Mouse (Mus musculus): Measurements from ENCODE around the gene S1pr2. TPM values are rescaled to one million over a fixed set of nuclear protein-coding genes. Genes with fewer than 3 reads are reported as not detected.

S1pr2 gene
- polyA plus RNA-seq, 1 experiment from 2014 or later = 61.8 TPM

GRCm38 (mm10) chr9:20965606-20966005, 11.0 kb downstream of the S1pr2 start:
- Histone ChIP-seq H3K9me3 (replicated peaks) (no peaks in the 10 kb centered on the region), H3K4me1 (peaks cover 15% of the 10 kb centered on the region; the same call in 1 of the 2 replicates), H3K27me3 (no peaks in the 10 kb centered on the region), H3K36me3 (peaks cover 61% of the 10 kb centered on the region), H3K9ac (no peak overlapping the region), H3K4me2 (replicated peaks) (no peak overlapping the region), H3K4me3 (replicated peaks) (no peak overlapping the region), H3K27ac (replicated peaks) (no peak overlapping the region)
- WGBS = 86% methylated on average over 4 of the region's 4 CpGs
- no peak for ATAC-seq (ENCODE audit: insufficient number of reproducible peaks, low FRiP score, low TSS enrichment, low read depth)

DNA sequence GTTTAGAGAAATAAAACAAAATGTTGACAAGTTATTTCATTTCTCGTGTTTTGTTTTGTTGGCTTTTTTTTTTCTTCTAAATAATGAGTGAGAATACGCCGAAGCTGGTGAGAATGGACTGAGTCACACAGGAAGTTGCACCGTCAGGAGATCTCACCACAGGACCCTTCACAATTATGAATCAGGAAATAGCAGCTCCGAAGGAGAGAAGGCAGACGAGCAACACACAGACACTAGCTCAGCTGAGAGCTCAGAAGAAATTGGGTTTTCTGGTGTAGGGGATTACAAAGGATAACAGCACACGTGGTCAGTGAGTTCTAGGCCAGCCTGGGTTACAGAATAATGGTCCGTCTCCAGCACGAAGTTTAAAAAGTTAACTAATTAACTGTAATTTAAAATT, 15.0 kb downstream of the S1pr2 start:
- 0 out of 2 replicates have a peak, but pooled peaks cover 3% of the 10 kb centered on the region for H3K4me1 ChIP-seq
- no peak overlapping the region for H3K4me3 ChIP-seq (replicated peaks)
- no peaks in the 10 kb centered on the region for H3K9me3 ChIP-seq (replicated peaks)
- H3K9ac ChIP-seq = no peak overlapping the region
- H3K27me3 ChIP-seq = no peaks in the 10 kb centered on the region
- no peak overlapping the region for H3K27ac ChIP-seq (replicated peaks)
- H3K36me3 ChIP-seq = peaks cover 29% of the 10 kb centered on the region
- H3K4me2 ChIP-seq (replicated peaks) = no peak overlapping the region
- no peak for ATAC-seq (ENCODE audit: insufficient number of reproducible peaks, low FRiP score, low TSS enrichment, low read depth)
- WGBS = 65% methylated on average over 9 of the region's 9 CpGs

DNA sequence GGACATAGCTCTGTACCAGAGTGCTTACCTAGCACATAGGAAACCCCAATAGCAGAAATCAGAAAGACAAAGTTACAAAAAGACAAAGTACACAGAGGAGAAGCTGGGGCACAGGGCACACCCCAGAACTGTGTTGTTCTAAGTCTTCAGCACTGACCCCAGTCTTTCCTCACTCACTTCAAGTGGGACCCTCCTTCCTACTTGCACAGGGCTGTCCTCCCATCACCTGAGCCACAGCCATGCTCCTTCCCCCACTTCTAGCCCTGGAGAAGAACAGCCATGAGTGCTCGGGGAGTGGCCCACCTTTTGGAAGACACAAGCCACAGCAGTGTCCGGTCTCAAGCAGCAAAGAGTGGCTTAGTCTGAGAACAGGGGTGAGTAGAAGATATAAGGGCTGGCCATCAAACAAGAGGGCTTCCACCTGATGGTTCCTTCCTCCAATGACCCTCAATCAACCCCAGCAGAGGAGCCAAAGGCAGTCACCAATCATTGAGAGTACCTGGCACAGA, 17.1 kb downstream of the S1pr2 start, which contains the start of gene Dnmt1:
Gene Dnmt1 (minus strand): TSS at position 459 of the 509 bp plus-strand sequence.
- no peak within 1 kb of the TSS for H3K9ac ChIP-seq
- peaks cover 10% of the 10 kb centered on the region; the same call in 1 of the 2 replicates for H3K36me3 ChIP-seq
- H3K4me3 ChIP-seq (replicated peaks) = no peak within 1 kb of the TSS
- H3K27me3 ChIP-seq = no peaks in the 10 kb centered on the region
- ATAC-seq (ENCODE audit: insufficient number of reproducible peaks, low FRiP score, low TSS enrichment, low read depth) = no peak
- WGBS = 88% methylated on average over 2 of the region's 2 CpGs
- H3K4me1 ChIP-seq = no peaks in the 10 kb centered on the region
- H3K27ac ChIP-seq (replicated peaks) = no peak within 1 kb of the TSS
- no peaks in the 10 kb centered on the region for H3K9me3 ChIP-seq (replicated peaks)
- no peak within 1 kb of the TSS for H3K4me2 ChIP-seq (replicated peaks)

DNA sequence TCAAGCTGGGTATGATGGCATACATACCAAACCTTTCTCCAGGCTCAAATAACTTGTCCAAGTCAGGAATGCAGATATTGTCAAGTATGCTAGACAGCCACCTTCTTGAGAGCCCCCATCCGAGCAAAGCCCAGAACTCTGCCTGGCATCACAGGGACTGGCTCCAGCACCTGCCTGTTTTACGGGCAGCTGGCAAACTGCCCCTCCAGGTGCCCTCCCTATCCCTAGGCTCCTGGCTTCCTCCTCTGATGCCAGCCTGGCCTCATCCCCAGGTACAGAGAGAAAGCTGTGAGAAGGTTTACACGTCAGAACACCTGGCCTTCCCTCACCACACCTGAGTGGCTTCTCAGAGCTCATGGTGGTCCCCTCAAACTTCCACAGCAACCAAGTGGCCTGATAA, 19.6 kb downstream of the S1pr2 start:
- Histone ChIP-seq H3K27me3 (no peaks in the 10 kb centered on the region), H3K4me2 (replicated peaks) (no peak overlapping the region), H3K27ac (replicated peaks) (no peak overlapping the region), H3K9me3 (replicated peaks) (no peaks in the 10 kb centered on the region), H3K9ac (no peak overlapping the region), H3K4me1 (no peaks in the 10 kb centered on the region; the same call in 1 of the 2 replicates), H3K4me3 (replicated peaks) (no peak overlapping the region), H3K36me3 (no peaks in the 10 kb centered on the region)
- WGBS = 72% methylated on average over 3 of the region's 3 CpGs
- no peak for ATAC-seq (ENCODE audit: insufficient number of reproducible peaks, low FRiP score, low TSS enrichment, low read depth)

DNA sequence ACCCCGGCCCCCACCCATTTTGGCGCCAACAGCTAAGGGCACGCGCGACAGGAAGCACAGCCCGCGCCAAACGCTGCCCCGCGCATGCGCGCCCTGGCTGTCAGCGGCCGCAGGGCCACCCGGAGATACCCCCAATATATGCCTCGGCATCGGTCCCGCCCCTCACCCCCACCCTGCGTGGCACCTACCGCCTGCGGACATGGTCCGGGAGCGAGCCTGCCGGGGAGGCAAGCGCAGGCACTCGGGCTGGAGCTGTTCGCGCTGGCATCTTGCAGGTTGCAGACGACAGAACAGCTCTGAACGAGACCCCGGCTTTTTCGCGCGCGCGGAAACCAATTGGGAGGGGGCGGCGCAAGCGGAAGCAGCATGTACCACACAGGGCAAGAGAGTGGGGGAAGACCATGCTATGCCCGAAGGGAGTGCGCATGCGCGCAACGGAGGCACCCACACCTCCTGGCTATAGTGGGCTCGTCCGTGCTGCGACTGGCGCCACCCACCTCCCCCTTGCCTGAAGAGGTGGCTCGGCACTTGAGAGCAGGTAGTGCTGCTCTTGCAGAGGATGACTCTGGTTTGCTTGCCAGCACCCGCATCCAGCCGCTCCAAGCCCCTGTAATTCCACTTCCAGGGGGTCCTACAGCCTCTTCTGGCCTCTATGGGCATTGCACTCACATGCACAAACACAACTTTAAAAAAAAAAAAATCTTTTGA, 23.9 kb downstream of the S1pr2 start:
- Histone ChIP-seq H3K27me3 (no peaks in the 10 kb centered on the region), H3K36me3 (no peaks in the 10 kb centered on the region), H3K9me3 (replicated peaks) (no peaks in the 10 kb centered on the region), H3K4me1 (peaks cover 16% of the 10 kb centered on the region), H3K27ac (replicated peaks) (peak overlapping the region; percentile 95), H3K4me3 (replicated peaks) (peak overlapping the region; percentile 93), H3K9ac (peak overlapping the region; percentile 73), H3K4me2 (replicated peaks) (peak overlapping the region; percentile 77)
- peak; percentile 97 for ATAC-seq (ENCODE audit: insufficient number of reproducible peaks, low FRiP score, low TSS enrichment, low read depth)
- WGBS = under 1% methylated on average over 51 of the region's 51 CpGs

- Histone ChIP-seq H3K9ac (peak overlapping the region; percentile 73), H3K4me2 (replicated peaks) (peak overlapping the region; percentile 77), H3K36me3 (no peaks in the 10 kb centered on the region), H3K27ac (replicated peaks) (peak overlapping the region; percentile 95), H3K27me3 (no peaks in the 10 kb centered on the region), H3K9me3 (replicated peaks) (no peaks in the 10 kb centered on the region), H3K4me3 (replicated peaks) (peak overlapping the region; percentile 93), H3K4me1 (peaks cover 16% of the 10 kb centered on the region)
- WGBS = 1% methylated on average over 16 of the region's 17 CpGs
- peak; percentile 55 for ATAC-seq (ENCODE audit: insufficient number of reproducible peaks, low FRiP score, low TSS enrichment, low read depth)
Observed at GRCm38 (mm10) chr9:20951966-20952519, 24.5 kb downstream of the S1pr2 start.

DNA sequence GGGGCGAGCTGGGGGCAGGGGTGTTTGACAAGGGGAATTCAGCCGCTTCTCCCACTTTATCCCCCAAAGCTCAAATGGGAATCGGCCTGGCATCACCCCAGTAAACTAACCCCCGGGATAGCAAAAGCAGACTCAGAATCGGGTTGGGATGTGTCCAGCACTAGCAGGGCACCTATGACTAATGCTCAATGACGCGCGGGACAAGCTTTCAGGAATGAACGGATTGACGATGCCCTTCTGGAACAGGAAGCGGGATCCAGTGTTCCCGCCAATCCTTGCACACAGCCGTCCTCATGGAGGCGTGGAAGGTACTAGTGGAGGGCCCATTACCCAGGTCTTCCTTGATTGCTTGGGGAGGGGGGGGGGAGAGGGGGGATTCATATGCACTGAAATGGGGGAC, 25.1 kb downstream of the S1pr2 start:
- Histone ChIP-seq H3K9me3 (replicated peaks) (no peaks in the 10 kb centered on the region), H3K9ac (peak overlapping the region; percentile 73), H3K27me3 (no peaks in the 10 kb centered on the region), H3K27ac (replicated peaks) (peak overlapping the region; percentile 95), H3K36me3 (no peaks in the 10 kb centered on the region; the same call in 1 of the 2 replicates), H3K4me3 (replicated peaks) (peak overlapping the region; percentile 93), H3K4me2 (replicated peaks) (peak overlapping the region; percentile 77), H3K4me1 (peaks cover 22% of the 10 kb centered on the region)
- WGBS = 5% methylated on average over 14 of the region's 14 CpGs
- no peak for ATAC-seq (ENCODE audit: insufficient number of reproducible peaks, low FRiP score, low TSS enrichment, low read depth)

DNA sequence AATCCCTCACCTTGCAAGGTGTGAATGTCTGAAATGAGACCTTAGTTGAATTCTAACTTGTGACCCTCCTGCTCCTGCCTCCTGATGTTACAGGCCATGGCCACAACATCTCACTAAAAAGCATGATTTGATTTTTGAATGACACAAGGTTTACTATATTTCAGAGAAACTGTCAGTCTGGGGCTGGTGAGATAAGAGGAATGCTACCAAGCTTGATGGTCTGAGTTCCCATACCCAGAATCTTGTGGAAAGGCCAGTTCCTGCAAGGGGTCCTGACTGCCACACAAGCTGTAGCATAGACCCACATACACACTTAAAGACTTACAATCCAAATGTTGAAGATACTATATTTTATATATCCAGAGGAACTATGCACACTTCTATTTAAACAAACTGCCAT, 26.2 kb downstream of the S1pr2 start:
- no peak for ATAC-seq (ENCODE audit: insufficient number of reproducible peaks, low FRiP score, low TSS enrichment, low read depth)
- Histone ChIP-seq H3K9me3 (replicated peaks) (no peaks in the 10 kb centered on the region), H3K9ac (no peak overlapping the region), H3K4me3 (replicated peaks) (peak overlapping the region; percentile 93; the same call in 1 of the 2 replicates), H3K4me2 (replicated peaks) (peak overlapping the region; percentile 77; the same call in 1 of the 2 replicates), H3K27me3 (no peaks in the 10 kb centered on the region), H3K36me3 (no peaks in the 10 kb centered on the region; the same call in 1 of the 2 replicates), H3K4me1 (peaks cover 32% of the 10 kb centered on the region), H3K27ac (replicated peaks) (no peak overlapping the region)

DNA sequence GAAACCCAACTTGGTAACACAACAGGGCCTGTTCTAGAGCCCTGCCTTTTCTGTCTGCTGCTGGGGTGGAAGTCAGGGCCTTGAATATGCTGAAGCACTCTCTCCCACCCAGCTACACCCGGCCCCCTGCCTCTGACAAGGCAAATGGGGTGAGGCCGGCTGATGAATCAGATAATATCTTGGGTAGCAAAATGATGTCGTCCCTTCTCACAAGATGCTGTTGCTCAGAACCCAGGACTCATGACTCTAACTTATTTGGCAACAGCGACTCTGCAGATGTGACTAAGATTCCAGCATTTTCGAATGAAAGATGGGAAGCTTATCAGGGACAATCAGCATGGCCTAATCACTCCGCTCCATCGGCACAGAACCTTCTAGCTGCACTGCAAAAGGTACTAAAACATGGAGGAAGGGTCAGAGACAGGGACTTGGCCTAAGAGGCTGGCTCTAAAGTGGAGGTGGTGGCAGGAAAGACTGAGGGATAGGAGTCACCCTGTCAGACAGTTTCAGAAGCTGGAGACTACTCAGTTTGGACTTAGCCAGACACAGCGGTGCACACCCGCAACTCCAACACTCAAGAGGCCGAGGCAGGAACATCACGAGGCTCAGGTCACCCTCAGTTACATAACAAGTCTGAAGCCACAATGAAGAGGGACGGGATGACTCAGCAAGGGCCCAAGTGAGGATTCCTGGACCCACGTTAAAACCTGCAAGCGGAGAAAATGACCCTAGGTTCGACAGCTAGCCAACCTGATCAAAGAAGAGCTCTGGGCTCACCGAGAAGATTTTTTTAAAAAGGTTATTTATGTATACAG, 30.3 kb downstream of the S1pr2 start:
- Histone ChIP-seq H3K36me3 (peaks cover 8% of the 10 kb centered on the region), H3K9ac (no peak overlapping the region), H3K9me3 (replicated peaks) (no peaks in the 10 kb centered on the region), H3K27ac (replicated peaks) (peak overlapping the region; percentile 49; the same call in 1 of the 2 replicates), H3K4me3 (replicated peaks) (no peak overlapping the region), H3K27me3 (no peaks in the 10 kb centered on the region), H3K4me2 (replicated peaks) (no peak overlapping the region), H3K4me1 (peaks cover 48% of the 10 kb centered on the region)
- no peak for ATAC-seq (ENCODE audit: insufficient number of reproducible peaks, low FRiP score, low TSS enrichment, low read depth)
- 72% methylated on average over 16 of the region's 16 CpGs for WGBS

GRCm38 (mm10) chr9:20944697-20945370, 31.7 kb downstream of the S1pr2 start:
- no peak for ATAC-seq (ENCODE audit: insufficient number of reproducible peaks, low FRiP score, low TSS enrichment, low read depth)
- no peak overlapping the region for H3K9ac ChIP-seq

More at GRCm38 (mm10) chr9:20944697-20945370, 31.7 kb downstream of the S1pr2 start:
- no peak overlapping the region for H3K4me2 ChIP-seq (replicated peaks)
- no peaks in the 10 kb centered on the region for H3K9me3 ChIP-seq (replicated peaks)
- H3K4me1 ChIP-seq = peaks cover 38% of the 10 kb centered on the region
- peaks cover 22% of the 10 kb centered on the region for H3K36me3 ChIP-seq
- H3K27ac ChIP-seq (replicated peaks) = peak overlapping the region; percentile 73
- WGBS = 38% methylated on average over 4 of the region's 4 CpGs
- no peak overlapping the region for H3K4me3 ChIP-seq (replicated peaks)
- no peaks in the 10 kb centered on the region for H3K27me3 ChIP-seq
